Mouse (Mus musculus) heart, embryonic 16.5 days (tissue): ENCODE results near the gene Baz2b. TPM values are rescaled to one million over a fixed set of nuclear protein-coding genes. Genes with fewer than 3 reads are reported as not detected.

ENCODE experiments used
- ATAC-seq: fragments of 200-750 bp; cut with Nextera tagmentation; replicated peaks from 2 replicates; pipeline ENCODE4 v1.8.0; 2017; ENCODE audit warnings: moderate number of reproducible peaks; ENCODE audit not compliant: insufficient read depth, low FRiP score; ENCODE audit errors: extremely low read depth
- H3K27ac ChIP-seq: fragments of 300-500 bp; sonication (generic); 2 replicates; pipeline ENCODE4 v1.5.1; 2014; ENCODE audit warnings: mild to moderate bottlenecking, low read length, control low read depth, moderate library complexity
- H3K27me3 ChIP-seq: fragments of 300-500 bp; sonication (generic); 2 replicates; pipeline ENCODE4 v1.6.1; 2014; ENCODE audit warnings: low read length, mixed read lengths; ENCODE audit not compliant: control insufficient read depth, insufficient read depth
- H3K36me3 ChIP-seq: fragments of 300-500 bp; sonication (generic); 2 replicates; pipeline ENCODE4 v1.6.1; 2014; ENCODE audit not compliant: control insufficient read depth, insufficient read depth
- H3K4me1 ChIP-seq: fragments of 300-500 bp; sonication (generic); 2 replicates; pipeline ENCODE4 v1.6.1; 2014; ENCODE audit warnings: low read length, mixed read lengths; ENCODE audit not compliant: control insufficient read depth, insufficient read depth
- H3K4me2 ChIP-seq: fragments of 300-500 bp; sonication (generic); 2 replicates; pipeline ENCODE4 v1.6.1; 2014; ENCODE audit warnings: low read depth, mild to moderate bottlenecking, control low read depth, low read length
- H3K4me3 ChIP-seq: fragments of 300-500 bp; sonication (generic); 2 replicates; pipeline ENCODE4 v1.5.1; 2014; ENCODE audit warnings: mild to moderate bottlenecking, control low read depth, low read length
- H3K9ac ChIP-seq: fragments of 300-500 bp; sonication (generic); 2 replicates; pipeline ENCODE4 v1.6.1; 2014; ENCODE audit warnings: low read length, control low read depth
- H3K9me3 ChIP-seq: fragments of 300-500 bp; sonication (generic); replicated peaks from 2 replicates; pipeline ENCODE4 v1.6.1; 2016; ENCODE audit warnings: low read length; ENCODE audit not compliant: control insufficient read depth
- WGBS: fragments of 180-500 bp; shearing (Covaris S2); extraction: QIAGEN DNeasy Blood & Tissue Kit; methylation state at CpG from one replicate; pipeline ENCODE4 v1.1.7; 2014; 5-methylcytosine and 5-hydroxymethylcytosine counted together
- polyA plus RNA-seq: library from polyadenylated mRNA; unstranded; fragments of >200 nt; fragmentation: Nextera tagmentation; extraction: Ambion mirVana; gene quantifications from 2 replicates; pipeline ENCODE4 v1.2.1, GENCODE M21; 2015

Gene Baz2b
- polyA plus RNA-seq, 1 experiment from 2014 or later = 42.7 TPM

- WGBS = 84% methylated on average over 3 of the region's 3 CpGs
- no peaks in the 10 kb centered on the region for H3K9me3 ChIP-seq
- no peak overlapping the region for H3K4me2 ChIP-seq
- no peaks in the 10 kb centered on the region for H3K4me1 ChIP-seq
- H3K9ac ChIP-seq = no peak overlapping the region
- ATAC-seq = no peak
- no peaks in the 10 kb centered on the region for H3K27me3 ChIP-seq
- H3K36me3 ChIP-seq = no peaks in the 10 kb centered on the region
- H3K27ac ChIP-seq = no peak overlapping the region
- no peak overlapping the region for H3K4me3 ChIP-seq
Measured at GRCm38 (mm10) chr2:60011526-60011925, 198.1 kb downstream of the Baz2b start.

DNA sequence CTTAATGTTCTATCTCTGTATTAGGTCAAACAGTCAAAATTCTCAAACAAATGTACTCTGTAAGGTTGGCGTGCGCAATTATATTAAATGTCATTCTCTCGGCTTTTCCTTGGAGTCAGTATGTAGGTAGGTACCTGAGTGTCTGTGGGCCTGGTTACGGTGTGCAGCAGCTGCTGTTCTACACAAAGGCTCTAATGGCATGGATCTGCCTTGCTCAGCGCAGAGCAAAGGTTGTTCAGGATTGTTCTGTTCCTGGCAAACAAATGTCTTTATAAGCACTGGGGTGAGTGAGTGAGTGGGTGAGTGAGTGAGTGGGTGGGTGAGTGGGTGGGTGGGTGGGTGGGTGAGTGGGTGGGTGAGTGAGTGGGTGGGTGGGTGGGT lies 206.0 kb downstream of the Baz2b start:
- peaks cover 9% of the 10 kb centered on the region; the same call in 1 of the 2 replicates for H3K36me3 ChIP-seq
- H3K9ac ChIP-seq = no peak overlapping the region
- peaks cover 3% of the 10 kb centered on the region; the same call in 1 of the 2 replicates for H3K4me1 ChIP-seq
- no peak overlapping the region for H3K4me2 ChIP-seq
- no peaks in the 10 kb centered on the region for H3K9me3 ChIP-seq
- H3K4me3 ChIP-seq = no peak overlapping the region
- 95% methylated on average over 5 of the region's 5 CpGs for WGBS
- no peaks in the 10 kb centered on the region for H3K27me3 ChIP-seq
- no peak overlapping the region for H3K27ac ChIP-seq
- ATAC-seq = no peak

DNA sequence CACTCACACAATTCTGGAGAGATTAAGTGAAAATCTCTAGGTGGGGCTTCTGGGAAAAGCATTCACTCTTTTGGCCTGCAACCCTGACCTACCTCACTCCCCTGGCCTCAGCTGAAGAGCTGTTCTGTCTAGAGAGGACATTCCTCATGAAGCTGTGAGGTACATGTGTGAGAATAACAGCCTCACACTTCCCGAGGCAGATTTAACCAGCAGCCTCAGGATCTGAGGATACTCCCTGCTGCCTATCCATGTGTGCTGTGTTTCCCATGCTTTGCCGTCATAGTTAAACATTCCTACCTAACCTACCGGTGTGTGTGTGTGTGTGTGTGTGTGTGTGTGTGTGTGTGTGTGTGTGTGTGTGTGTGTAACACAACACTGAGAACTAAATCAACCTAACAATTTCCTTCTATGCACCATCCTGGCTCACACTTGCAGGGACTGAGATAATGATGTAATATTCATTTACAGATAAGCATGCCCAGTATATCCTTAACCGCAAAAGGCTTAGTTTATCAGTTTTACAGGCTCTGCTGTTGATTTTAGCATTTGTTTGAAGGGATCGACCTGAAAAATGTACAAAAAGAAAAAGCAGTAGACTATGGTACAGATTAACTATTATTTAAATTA lies 206.5 kb downstream of the Baz2b start:
- peaks cover 9% of the 10 kb centered on the region; the same call in 1 of the 2 replicates for H3K36me3 ChIP-seq
- no peak overlapping the region for H3K4me3 ChIP-seq
- no peaks in the 10 kb centered on the region for H3K9me3 ChIP-seq
- no peak for ATAC-seq
- H3K27me3 ChIP-seq = no peaks in the 10 kb centered on the region
- peaks cover 6% of the 10 kb centered on the region; the same call in 1 of the 2 replicates for H3K4me1 ChIP-seq
- H3K4me2 ChIP-seq = no peak overlapping the region
- 49% methylated on average over 5 of the region's 5 CpGs for WGBS
- H3K27ac ChIP-seq = peak overlapping the region; percentile 48
- H3K9ac ChIP-seq = no peak overlapping the region

DNA sequence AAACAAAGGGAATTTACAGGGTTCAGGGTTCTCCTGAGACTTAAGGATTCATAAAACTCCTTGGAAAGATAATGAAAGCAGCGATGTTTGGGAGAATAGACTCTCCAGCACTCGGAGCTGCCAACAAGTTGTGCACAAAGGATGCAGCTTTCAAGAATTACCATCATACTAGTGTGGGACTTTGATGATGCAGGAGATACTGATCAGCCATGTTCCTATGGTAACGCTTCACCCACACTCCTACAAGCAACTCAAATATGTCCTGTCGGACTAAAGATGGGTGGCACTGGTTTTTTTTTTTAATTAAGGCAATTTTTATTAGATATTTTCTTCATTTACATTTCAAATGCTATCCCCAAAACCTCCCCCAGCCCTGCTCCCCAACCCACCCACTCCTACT lies 209.4 kb downstream of the Baz2b start:
- Histone ChIP-seq H3K4me2 (no peak overlapping the region), H3K4me1 (peaks cover 9% of the 10 kb centered on the region; the same call in 1 of the 2 replicates), H3K4me3 (no peak overlapping the region), H3K27ac (no peak overlapping the region), H3K9me3 (no peaks in the 10 kb centered on the region), H3K36me3 (0 out of 2 replicates have a peak, but pooled peaks cover 4% of the 10 kb centered on the region), H3K27me3 (no peaks in the 10 kb centered on the region), H3K9ac (no peak overlapping the region)
- 94% methylated on average over 4 of the region's 4 CpGs for WGBS
- no peak for ATAC-seq

DNA sequence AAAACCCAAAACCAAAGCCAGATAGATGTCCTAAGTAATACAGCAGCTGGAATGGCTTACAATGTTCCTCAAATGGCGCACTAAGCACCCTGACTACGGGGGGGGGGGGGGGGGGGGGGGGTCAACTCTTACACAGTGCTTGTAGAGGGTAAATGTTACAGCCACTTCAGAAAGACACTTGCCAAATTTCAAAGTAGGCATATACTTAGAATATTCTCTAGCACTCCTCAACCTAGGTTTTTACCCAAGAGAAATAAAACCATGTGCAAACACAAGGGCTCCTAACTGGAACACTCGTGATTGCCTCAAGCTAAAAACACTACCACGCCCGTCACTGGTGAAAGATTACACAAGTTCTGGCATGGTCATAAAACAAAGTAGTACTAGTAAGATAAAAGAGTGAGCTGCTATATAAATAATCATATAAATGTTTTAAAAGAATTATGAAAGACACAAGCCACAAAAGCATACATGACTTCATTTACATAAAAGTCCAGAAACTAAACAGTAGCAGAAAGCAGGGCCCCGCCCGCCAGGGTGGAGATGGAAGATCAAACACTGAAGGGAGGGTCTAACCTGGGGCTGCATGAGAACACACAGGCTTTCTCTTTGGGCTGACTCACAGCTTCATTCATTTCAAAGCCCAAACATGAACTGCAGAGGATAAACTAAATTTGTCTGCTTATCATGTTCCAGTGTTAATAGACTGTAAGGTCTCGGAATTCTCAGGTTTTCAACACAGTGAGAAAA lies 212.0 kb downstream of the Baz2b start:
- Histone ChIP-seq H3K4me1 (peaks cover 11% of the 10 kb centered on the region; the same call in 1 of the 2 replicates), H3K27me3 (no peaks in the 10 kb centered on the region), H3K4me2 (no peak overlapping the region), H3K9me3 (no peaks in the 10 kb centered on the region), H3K9ac (no peak overlapping the region), H3K4me3 (no peak overlapping the region), H3K36me3 (0 out of 2 replicates have a peak, but pooled peaks cover 4% of the 10 kb centered on the region), H3K27ac (no peak overlapping the region)
- no peak for ATAC-seq
- WGBS = 77% methylated on average over 7 of the region's 8 CpGs

- Histone ChIP-seq H3K4me3 (no peak overlapping the region), H3K36me3 (0 out of 2 replicates have a peak, but pooled peaks cover 4% of the 10 kb centered on the region), H3K4me1 (peaks cover 11% of the 10 kb centered on the region; the same call in 1 of the 2 replicates), H3K9ac (no peak overlapping the region), H3K4me2 (no peak overlapping the region), H3K27me3 (no peaks in the 10 kb centered on the region), H3K27ac (no peak overlapping the region), H3K9me3 (no peaks in the 10 kb centered on the region)
- no peak for ATAC-seq
- WGBS = 89% methylated on average over 5 of the region's 5 CpGs
Measured at GRCm38 (mm10) chr2:59996911-59997310, 212.7 kb downstream of the Baz2b start.

- no peaks in the 10 kb centered on the region for H3K9me3 ChIP-seq
- H3K36me3 ChIP-seq = no peaks in the 10 kb centered on the region
- no peak for ATAC-seq
- H3K27me3 ChIP-seq = no peaks in the 10 kb centered on the region
- no peak overlapping the region for H3K9ac ChIP-seq
- 83% methylated on average over 3 of the region's 3 CpGs for WGBS
- H3K4me2 ChIP-seq = no peak overlapping the region
- H3K4me3 ChIP-seq = no peak overlapping the region
- peaks cover 13% of the 10 kb centered on the region for H3K4me1 ChIP-seq
- no peak overlapping the region for H3K27ac ChIP-seq
Measured at GRCm38 (mm10) chr2:59993190-59993535, 216.5 kb downstream of the Baz2b start.

DNA sequence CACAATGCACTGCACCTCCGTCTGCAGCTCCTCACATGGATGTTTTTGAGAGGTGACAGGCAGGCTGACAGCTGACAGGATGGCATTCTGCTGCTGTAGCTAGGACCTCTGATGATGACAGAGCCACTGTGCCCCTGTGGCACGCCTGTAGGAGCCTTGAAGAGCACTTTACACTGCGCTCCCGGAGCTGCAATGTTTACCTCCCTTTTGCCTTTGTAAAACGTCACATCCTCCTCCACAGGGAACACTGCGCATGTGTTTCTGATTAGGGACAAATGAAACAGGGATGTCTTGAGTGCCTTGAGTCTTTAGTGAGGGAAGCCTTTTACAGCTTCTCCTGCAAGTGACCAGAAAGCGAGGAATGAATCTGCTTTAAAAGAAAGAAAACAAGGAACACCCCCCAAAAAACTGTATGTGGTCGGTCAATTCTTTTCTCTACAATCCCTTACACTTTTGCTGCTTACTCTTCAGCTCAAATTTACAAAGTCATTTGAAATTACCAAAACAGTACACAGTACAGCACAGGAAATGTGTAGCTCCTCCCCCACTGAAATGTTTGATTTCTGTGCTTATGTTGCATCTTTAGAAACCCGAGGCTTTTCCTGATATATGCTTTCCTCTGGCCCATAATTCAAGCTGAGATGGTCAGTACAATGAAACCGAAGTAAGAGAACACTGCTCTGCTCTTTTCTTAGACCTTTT lies 217.0 kb downstream of the Baz2b start:
- no peak overlapping the region for H3K27ac ChIP-seq
- WGBS = 56% methylated on average over 10 of the region's 10 CpGs
- peaks cover 13% of the 10 kb centered on the region for H3K4me1 ChIP-seq
- H3K9me3 ChIP-seq = no peaks in the 10 kb centered on the region
- no peak for ATAC-seq
- H3K4me3 ChIP-seq = no peak overlapping the region
- H3K36me3 ChIP-seq = no peaks in the 10 kb centered on the region
- H3K27me3 ChIP-seq = no peaks in the 10 kb centered on the region
- H3K9ac ChIP-seq = no peak overlapping the region
- H3K4me2 ChIP-seq = no peak overlapping the region

DNA sequence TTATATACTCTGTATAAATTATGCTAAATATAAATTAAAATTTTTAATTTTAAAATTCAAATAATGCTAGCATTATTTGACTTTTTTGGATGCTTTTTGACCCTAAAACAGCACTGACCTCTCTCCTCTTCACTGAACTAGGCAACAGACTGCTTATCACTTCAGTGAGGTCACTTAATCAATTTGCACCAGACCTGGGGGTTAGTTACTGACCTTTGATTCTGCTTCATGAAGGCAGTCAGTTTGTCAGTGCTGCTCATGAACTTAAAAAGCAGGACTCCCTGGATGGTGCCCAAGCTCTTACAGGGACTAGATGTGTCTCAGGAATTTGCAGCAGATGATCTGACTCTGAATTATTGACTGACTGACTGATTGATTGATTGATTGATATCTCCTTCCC lies 217.9 kb downstream of the Baz2b start:
- Histone ChIP-seq H3K36me3 (no peaks in the 10 kb centered on the region), H3K27ac (no peak overlapping the region), H3K27me3 (no peaks in the 10 kb centered on the region), H3K9me3 (no peaks in the 10 kb centered on the region), H3K4me2 (no peak overlapping the region), H3K4me1 (peaks cover 16% of the 10 kb centered on the region), H3K4me3 (no peak overlapping the region), H3K9ac (no peak overlapping the region)
- ATAC-seq = no peak
